ENCODE assay signal across 8 mouse cellular contexts in the genomic region with DNA sequence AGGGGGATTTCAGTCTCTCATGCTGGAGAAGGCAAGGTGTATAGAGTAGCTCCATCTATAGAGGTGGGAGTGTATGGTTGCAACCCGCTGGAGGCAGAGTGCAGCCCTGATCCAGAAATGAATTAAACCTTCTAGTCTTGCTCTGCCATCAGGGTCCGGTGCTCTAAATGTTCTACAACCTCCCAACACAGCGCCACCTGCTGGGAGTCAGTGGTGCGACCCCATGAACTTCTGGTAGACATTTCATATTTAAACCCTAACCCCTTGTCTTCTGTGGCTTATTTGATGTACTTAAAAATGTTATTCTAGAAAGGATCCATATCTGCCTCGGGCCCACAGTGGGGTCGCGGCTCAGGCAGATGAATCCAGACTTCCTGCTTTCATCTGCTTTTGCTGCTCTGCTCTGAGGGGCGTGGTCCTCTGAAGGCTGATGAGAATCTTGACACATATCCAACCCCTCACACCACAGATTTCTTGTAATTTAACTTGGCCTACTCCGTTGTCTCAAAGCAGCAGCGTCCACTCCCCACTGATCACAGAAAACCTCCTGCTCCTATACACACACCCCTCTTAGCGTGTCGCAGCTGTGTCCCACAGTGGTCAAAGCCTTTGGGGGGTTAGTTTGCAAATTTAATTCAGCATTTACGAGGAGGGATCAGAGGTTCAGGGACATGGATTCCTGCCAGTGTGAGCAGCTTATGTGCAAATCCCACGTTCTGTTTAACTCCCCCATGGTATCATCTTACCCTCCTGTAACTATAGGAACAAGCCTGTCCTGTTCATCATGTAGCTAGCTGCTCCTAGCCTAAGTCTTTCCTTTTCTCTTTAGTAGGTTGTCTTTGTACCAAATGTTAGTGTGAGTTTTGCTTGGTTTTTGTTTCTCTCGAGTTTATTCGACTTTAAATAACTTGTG. TPM values are rescaled to one million over a fixed set of nuclear protein-coding genes. Genes with fewer than 3 reads are reported as not detected.
DNase-seq lines count a peak whose midpoint lies in the region; ATAC-seq and TF ChIP-seq lines count a peak whose summit lies in the region.

No protein-coding gene starts in this region.

- 65% methylated on average over 16 of the region's 16 CpGs for WGBS in midbrain, embryonic 14.5 days
- 72% methylated on average over 16 of the region's 16 CpGs for WGBS in midbrain, embryonic 11.5 days

- no peak overlapping the region for H3K9ac ChIP-seq in midbrain, embryonic 14.5 days (replicated peaks; ENCODE audit: low read length)
- no peak overlapping the region for H3K9ac ChIP-seq in midbrain, embryonic 11.5 days (ENCODE audit: low read length)

- H3K27me3 ChIP-seq in midbrain, embryonic 14.5 days (ENCODE audit: control insufficient read depth, insufficient read depth, low read length) = no peaks in the 10 kb centered on the region
- no peaks in the 10 kb centered on the region for H3K27me3 ChIP-seq in midbrain, embryonic 11.5 days (ENCODE audit: control insufficient read depth, insufficient read depth, low read length)
- H3K27me3 ChIP-seq in myocyte (ENCODE audit: control insufficient read depth, insufficient read depth, insufficient read length) = no peaks in the 10 kb centered on the region

- H3K9me3 ChIP-seq in midbrain, embryonic 14.5 days (ENCODE audit: control insufficient read depth, low read length) = no peaks in the 10 kb centered on the region
- no peaks in the 10 kb centered on the region for H3K9me3 ChIP-seq in midbrain, embryonic 11.5 days (ENCODE audit: control insufficient read depth, low read length)

- H3K4me2 ChIP-seq in midbrain, embryonic 14.5 days (ENCODE audit: low read length) = no peak overlapping the region
- H3K4me2 ChIP-seq in midbrain, embryonic 11.5 days = no peak overlapping the region
- peak overlapping the region; percentile 62 for H3K4me2 ChIP-seq in myocyte (ENCODE audit: low read depth)

- no peaks in the 10 kb centered on the region for H3K79me2 ChIP-seq in myocyte (ENCODE audit: control insufficient read depth, insufficient read depth)

- no peak for ATAC-seq in midbrain, embryonic 14.5 days (ENCODE audit: low FRiP score, low TSS enrichment)
- ATAC-seq in midbrain, embryonic 11.5 days (ENCODE audit: low FRiP score) = no peak

- peak; percentile 17 to 36 for DNase-seq in cerebellum, adult 18-20 months
- DNase-seq in cerebellum, adult 9-11 months = no peak
- DNase-seq in midbrain, embryonic 14.5 days = peak; percentile 15
- DNase-seq in midbrain, embryonic 11.5 days (ENCODE audit: low spot score, missing footprints) = no peak
- DNase-seq in induced T-regulatory cell, adult 2 months (ENCODE audit: low read depth) = peak; percentile 43
- no peak for DNase-seq in frontal cortex, adult 2 months (ENCODE audit: extremely low spot score in 1 of 2, low spot score in 1 of 2)
- DNase-seq in frontal cortex, postnatal 10 days (ENCODE audit: low spot score in 2 of 2) = no peak

- no peaks in the 10 kb centered on the region for H3K36me3 ChIP-seq in midbrain, embryonic 14.5 days (ENCODE audit: control insufficient read depth, insufficient read depth, low read length)
- no peaks in the 10 kb centered on the region for H3K36me3 ChIP-seq in midbrain, embryonic 11.5 days (ENCODE audit: control insufficient read depth, insufficient read depth, low read length)
- no peaks in the 10 kb centered on the region for H3K36me3 ChIP-seq in myocyte (ENCODE audit: control insufficient read depth, insufficient read depth)

- no peak for TF ChIP-seq POLR2A in myocyte (IDR thresholded peaks at IDR 0.05; ENCODE audit: insufficient read length, low read depth)

- H3K4me3 ChIP-seq in midbrain, embryonic 14.5 days (replicated peaks; ENCODE audit: low read depth, low read length) = no peak overlapping the region
- H3K4me3 ChIP-seq in midbrain, embryonic 11.5 days (ENCODE audit: low read depth, low read length) = no peak overlapping the region
- H3K4me3 ChIP-seq in myocyte = no peak overlapping the region

- no peak overlapping the region for H3ac ChIP-seq in myocyte (ENCODE audit: control insufficient read depth, insufficient read length)

- no peak overlapping the region for H3K27ac ChIP-seq in midbrain, embryonic 14.5 days (replicated peaks; ENCODE audit: low read depth, low read length)
- no peak overlapping the region for H3K27ac ChIP-seq in midbrain, embryonic 11.5 days (ENCODE audit: low read depth, low read length)

- 0 out of 2 replicates have a peak, but pooled peaks cover 4% of the 10 kb centered on the region for H3K4me1 ChIP-seq in midbrain, embryonic 14.5 days (ENCODE audit: control insufficient read depth, insufficient read depth, low read length)
- H3K4me1 ChIP-seq in midbrain, embryonic 11.5 days (ENCODE audit: control insufficient read depth, insufficient read depth, low read length) = no peaks in the 10 kb centered on the region

TF ChIP-seq in myocyte, 11 proteins besides CTCF, POLR2A, EP300 and RAD21:
- TF ChIP-seq CEBPB (IDR thresholded peaks at IDR 0.05; ENCODE audit: insufficient read depth, poor library complexity, severe bottlenecking) (no peak), TCF12 (IDR thresholded peaks at IDR 0.05; ENCODE audit: insufficient read depth, poor library complexity, severe bottlenecking) (no peak), USF1 (IDR thresholded peaks at IDR 0.05; ENCODE audit: low read depth) (no peak), REST (IDR thresholded peaks at IDR 0.05; ENCODE audit: insufficient read depth, insufficient read length) (no peak), POLR2AphosphoS2 (IDR thresholded peaks at IDR 0.05; ENCODE audit: insufficient read length, low read depth) (no peak), MAX (IDR thresholded peaks at IDR 0.05; ENCODE audit: low read depth) (no peak), SRF (IDR thresholded peaks at IDR 0.05; ENCODE audit: control insufficient read depth, insufficient read length, low read depth) (no peak), TCF3 (IDR thresholded peaks at IDR 0.05; ENCODE audit: insufficient read length, low read depth) (no peak), E2F4 (IDR thresholded peaks at IDR 0.05; ENCODE audit: insufficient read depth) (no peak), MYOD1 (IDR thresholded peaks at IDR 0.05; ENCODE audit: control insufficient read depth in 1 of 3, insufficient read length in 2 of 3, low read depth in 2 of 3) (no peak)

RNA-seq across cellular contexts. Expression of a gene that starts 3.9 kb away (rescaled TPM):
- polyA plus RNA-seq in midbrain, embryonic 14.5 days (2014; fragmentation: Nextera tagmentation; extraction: Ambion mirVana) = 0.35 TPM in 1 of 2 replicates, not detected in the other
- polyA plus RNA-seq in midbrain, embryonic 11.5 days (2014; fragmentation: Nextera tagmentation; extraction: Ambion mirVana) = not detected in 2 replicates
- polyA plus RNA-seq in myocyte (2012; fragmentation: generic; extraction: Trizol) = 0.02 TPM
- polyA plus RNA-seq in frontal cortex, adult 2 months (2012; rRNA removed) = 0.57 and 0.64 TPM in 2 replicates

RNA-seq across cellular contexts. Expression of a gene that starts 10.9 kb away (rescaled TPM):
- polyA plus RNA-seq in midbrain, embryonic 14.5 days (2014; fragmentation: Nextera tagmentation; extraction: Ambion mirVana) = 15.5 and 16.1 TPM in 2 replicates
- polyA plus RNA-seq in midbrain, embryonic 11.5 days (2014; fragmentation: Nextera tagmentation; extraction: Ambion mirVana) = 19.1 and 22.4 TPM in 2 replicates
- polyA plus RNA-seq in myocyte (2012; fragmentation: generic; extraction: Trizol) = 26.4 TPM
- 8.2 and 8.9 TPM in 2 replicates for polyA plus RNA-seq in frontal cortex, adult 2 months (2012; rRNA removed)

RNA-seq across cellular contexts. Expression of a gene that starts 38.6 kb away (rescaled TPM):
- polyA plus RNA-seq in midbrain, embryonic 14.5 days (2014; fragmentation: Nextera tagmentation; extraction: Ambion mirVana) = not detected in 2 replicates
- not detected in 2 replicates for polyA plus RNA-seq in midbrain, embryonic 11.5 days (2014; fragmentation: Nextera tagmentation; extraction: Ambion mirVana)
- polyA plus RNA-seq in myocyte (2012; fragmentation: generic; extraction: Trizol) = not detected
- polyA plus RNA-seq in frontal cortex, adult 2 months (2012; rRNA removed) = not detected in 2 replicates

RNA-seq across cellular contexts. Expression of a gene that starts 55.6 kb away (rescaled TPM):
- not detected in 2 replicates for polyA plus RNA-seq in midbrain, embryonic 14.5 days (2014; fragmentation: Nextera tagmentation; extraction: Ambion mirVana)
- polyA plus RNA-seq in midbrain, embryonic 11.5 days (2014; fragmentation: Nextera tagmentation; extraction: Ambion mirVana) = not detected in 2 replicates
- not detected for polyA plus RNA-seq in myocyte (2012; fragmentation: generic; extraction: Trizol)
- polyA plus RNA-seq in frontal cortex, adult 2 months (2012; rRNA removed) = not detected in 2 replicates

Comparison
In these comparisons a context has a peak if more than half of its experiments do, and no peak if none do; other contexts are left out.
1. DNase-seq: peak in cerebellum, adult 18-20 months (2 of 2), midbrain, embryonic 14.5 days (single experiment) and induced T-regulatory cell, adult 2 months (single experiment); none in cerebellum, adult 9-11 months (single experiment), midbrain, embryonic 11.5 days (single experiment), frontal cortex, adult 2 months (0 of 2) and frontal cortex, postnatal 10 days (0 of 2).